Mouse (Mus musculus) right cerebral cortex, postnatal 14 days (tissue): ENCODE measurements at regions not wholly inside any gene's neighbourhood (a gene's known extent, or its start where the extent isn't known, plus 50 kb on each side); places are given as distances from the start of the nearest gene placed in this dataset.

Experiments
- DNase-seq: peaks from one replicate; pipeline ENCODE4 v3.0.0; 2022

- DNase-seq = no peak
These were observed 248.9 kb downstream of the Nedd1 start for GRCm38 (mm10) chr10:92473282-92473681.

- no peak for DNase-seq
These were observed 251.1 kb downstream of the Nedd1 start for GRCm38 (mm10) chr10:92471111-92471510.

GRCm38 (mm10) chr10:92455195-92455594 is 267.0 kb downstream of the Nedd1 start:
- DNase-seq = no peak

GRCm38 (mm10) chr10:92453550-92453949 is 268.7 kb downstream of the Nedd1 start:
- no peak for DNase-seq

- DNase-seq = no peak
These were observed 276.3 kb downstream of the Nedd1 start for GRCm38 (mm10) chr10:92445957-92446356.

GRCm38 (mm10) chr10:92438621-92439394 is 283.4 kb downstream of the Nedd1 start:
- DNase-seq = no peak

- DNase-seq = no peak
These were observed 293.0 kb downstream of the Nedd1 start for GRCm38 (mm10) chr10:92429256-92429655.

- DNase-seq = no peak
These were observed 294.2 kb downstream of the Nedd1 start for GRCm38 (mm10) chr10:92428026-92428425.

GRCm38 (mm10) chr10:92426443-92426842 is 295.8 kb downstream of the Nedd1 start:
- no peak for DNase-seq

GRCm38 (mm10) chr10:92412737-92413136 is 309.5 kb downstream of the Nedd1 start:
- no peak for DNase-seq

- no peak for DNase-seq
These were observed 311.4 kb downstream of the Nedd1 start for GRCm38 (mm10) chr10:92410813-92411325.

- no peak for DNase-seq
These were observed 317.4 kb downstream of the Nedd1 start for GRCm38 (mm10) chr10:92404697-92405293.

GRCm38 (mm10) chr10:92400587-92401090 is 321.6 kb downstream of the Nedd1 start:
- DNase-seq = no peak

GRCm38 (mm10) chr10:92389176-92389732 is 333.0 kb downstream of the Nedd1 start:
- DNase-seq = no peak

GRCm38 (mm10) chr10:92367126-92367525 is 355.1 kb downstream of the Nedd1 start:
- no peak for DNase-seq

- no peak for DNase-seq
These were observed 365.5 kb downstream of the Nedd1 start for GRCm38 (mm10) chr10:92356738-92357137.

GRCm38 (mm10) chr10:92349043-92349442 is 373.2 kb downstream of the Nedd1 start:
- DNase-seq = no peak

GRCm38 (mm10) chr10:92347960-92348675 is 374.1 kb downstream of the Nedd1 start:
- DNase-seq = no peak

- DNase-seq = no peak
These were observed 382.5 kb downstream of the Nedd1 start for GRCm38 (mm10) chr10:92339671-92340070.

- DNase-seq = no peak
These were observed 385.3 kb downstream of the Nedd1 start for GRCm38 (mm10) chr10:92336949-92337348.

- no peak for DNase-seq
These were observed 386.1 kb downstream of the Nedd1 start for GRCm38 (mm10) chr10:92336138-92336537.

GRCm38 (mm10) chr10:92335141-92335540 is 387.1 kb downstream of the Nedd1 start:
- DNase-seq = no peak

- no peak for DNase-seq
These were observed 388.4 kb downstream of the Nedd1 start for GRCm38 (mm10) chr10:92333869-92334268.
